Mouse (Mus musculus) gonadal fat pad, adult 2 months (tissue): ENCODE results near the gene Ramp3. TPM values are rescaled to one million over a fixed set of nuclear protein-coding genes. Genes with fewer than 3 reads are reported as not detected.

ENCODE experiments used
- DNase-seq: peaks from one replicate; pipeline ENCODE4 v3.0.0-alpha.2; 2012; ENCODE audit warnings: low read depth
- polyA plus RNA-seq: library from polyadenylated mRNA; depleted of rRNA; stranded (reverse); fragments of >200 nt; gene quantifications from 2 replicates; pipeline ENCODE4 v1.2.3, GENCODE M21; 2012

Gene Ramp3
- polyA plus RNA-seq, 1 experiment = 164 TPM

GRCm38 (mm10) chr11:6670826-6671225, 12.5 kb downstream of the Ramp3 start:
- DNase-seq = no peak

DNA sequence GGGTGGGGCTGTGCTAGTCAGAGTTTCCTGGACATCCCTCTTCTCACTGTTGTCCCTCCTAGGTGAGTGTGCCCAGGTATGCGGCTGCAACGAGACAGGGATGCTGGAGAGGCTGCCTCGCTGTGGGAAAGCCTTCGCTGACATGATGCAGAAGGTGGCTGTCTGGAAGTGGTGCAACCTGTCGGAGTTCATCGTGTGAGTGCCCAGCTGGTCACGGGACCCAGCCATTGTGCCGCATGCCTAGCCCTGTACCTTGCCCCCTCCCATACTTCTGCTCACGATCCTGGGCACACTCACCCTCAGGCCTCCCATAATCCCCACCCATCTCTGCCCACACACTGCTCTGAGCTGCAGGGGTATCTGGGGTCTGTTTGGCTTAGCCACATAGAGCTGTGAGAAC, 16.4 kb downstream of the Ramp3 start:
- DNase-seq = no peak

GRCm38 (mm10) chr11:6675402-6675801, 17.1 kb downstream of the Ramp3 start:
- DNase-seq = no peak

DNA sequence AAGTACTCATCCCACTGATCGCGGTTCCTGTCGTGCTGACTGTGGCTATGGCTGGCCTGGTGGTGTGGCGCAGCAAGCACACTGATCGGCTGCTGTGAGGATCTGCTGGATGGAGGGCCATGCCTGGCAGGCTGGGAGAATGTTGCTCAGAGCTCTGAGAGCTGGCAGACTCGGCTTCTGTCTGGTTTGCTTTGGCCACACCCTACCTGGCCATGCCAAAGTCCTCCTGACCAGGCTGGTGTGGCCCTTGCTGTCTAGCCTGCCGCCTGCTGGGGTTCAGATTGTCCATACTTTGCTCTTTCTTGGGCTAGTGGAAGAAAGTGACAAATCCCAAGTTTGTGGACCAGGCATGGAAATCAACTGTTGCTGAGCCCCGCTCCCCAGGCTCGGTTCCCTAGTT, 18.3 kb downstream of the Ramp3 start:
- DNase-seq = no peak

GRCm38 (mm10) chr11:6677530-6677929, 19.2 kb downstream of the Ramp3 start:
- no peak for DNase-seq

GRCm38 (mm10) chr11:6679694-6680396, 21.5 kb downstream of the Ramp3 start:
- no peak for DNase-seq

DNA sequence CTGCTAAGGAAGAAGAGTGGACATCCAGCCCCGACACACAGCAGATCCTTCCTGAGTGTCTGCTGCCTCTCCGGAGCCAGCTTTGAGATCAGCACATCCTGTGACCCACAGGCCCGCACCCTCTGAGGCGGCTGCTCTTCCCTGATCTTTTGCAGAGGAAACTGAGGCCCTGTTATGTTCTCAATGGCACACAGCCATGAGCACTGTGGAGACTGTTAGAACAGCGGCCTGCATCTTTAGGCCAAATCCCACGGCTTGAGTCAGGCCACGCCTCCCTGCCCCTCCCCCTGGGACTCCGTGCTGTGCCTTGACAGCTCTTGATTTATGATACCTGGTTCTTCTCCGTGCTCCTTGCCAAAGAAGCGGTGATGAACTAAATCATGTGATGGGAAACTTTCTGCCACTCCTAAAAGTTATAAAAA, 22.1 kb downstream of the Ramp3 start:
- no peak for DNase-seq

- DNase-seq = no peak
These were observed 26.4 kb downstream of the Ramp3 start for GRCm38 (mm10) chr11:6684741-6685140.

DNA sequence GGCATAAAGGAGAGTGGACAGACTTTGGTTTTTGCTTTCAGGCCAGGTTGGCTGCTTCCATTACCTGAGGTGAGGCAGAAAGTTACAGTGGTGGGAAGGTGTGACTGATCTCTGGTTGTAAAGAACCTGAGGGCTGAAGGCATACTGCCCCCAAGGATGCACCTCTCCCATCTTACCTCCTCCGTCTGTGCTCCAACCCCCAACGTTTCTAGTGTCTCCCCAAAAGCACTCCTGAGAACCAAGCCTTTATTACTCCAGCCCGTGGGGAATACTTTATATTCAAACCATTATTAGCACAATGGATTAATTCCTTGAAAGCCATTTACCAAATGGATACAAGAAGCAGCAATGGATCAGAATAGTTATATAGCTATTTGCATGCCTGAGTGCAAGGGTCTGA, 30.6 kb downstream of the Ramp3 start:
- DNase-seq = no peak

DNA sequence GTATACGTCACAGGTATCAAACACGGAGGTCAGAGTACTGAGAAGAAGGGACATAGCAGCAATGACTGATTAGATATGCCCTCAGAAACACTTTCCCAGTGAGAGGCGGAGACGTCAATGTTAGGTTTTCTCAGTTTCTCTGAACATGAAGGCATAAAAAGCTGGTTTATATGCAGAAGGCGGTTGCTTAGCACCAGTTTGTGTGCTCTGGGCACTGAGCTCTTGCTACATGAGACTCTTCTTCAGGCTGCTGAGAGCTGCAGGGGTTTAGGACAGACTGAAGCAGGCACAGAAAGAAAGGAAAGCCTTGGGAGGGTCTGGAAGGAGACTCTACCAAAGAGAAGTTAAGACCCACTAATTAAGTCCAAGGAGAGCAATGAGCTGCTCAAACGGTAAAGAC, 34.0 kb downstream of the Ramp3 start:
- no peak for DNase-seq

DNA sequence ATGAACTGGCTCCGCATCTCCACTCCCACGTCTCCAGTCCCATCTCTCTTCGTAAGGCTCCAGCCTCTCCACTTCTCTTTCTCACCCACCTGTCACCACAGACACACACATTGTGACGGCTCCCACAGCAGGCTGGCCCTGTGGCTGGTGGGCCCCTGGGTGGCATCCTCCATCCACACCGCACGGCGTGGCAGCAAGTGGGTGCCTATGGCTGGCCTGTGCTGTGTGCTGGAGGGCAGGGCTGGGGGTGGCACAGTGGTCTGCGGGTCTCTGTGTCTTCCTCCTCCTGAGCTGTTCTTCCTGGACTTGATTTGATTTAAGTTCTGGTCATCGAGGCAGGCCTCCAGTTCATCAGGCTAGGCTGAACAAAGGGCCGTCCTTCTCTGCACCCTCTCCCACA, 35.8 kb downstream of the Ramp3 start:
- DNase-seq = no peak

GRCm38 (mm10) chr11:6695176-6695575, 36.9 kb downstream of the Ramp3 start:
- no peak for DNase-seq

GRCm38 (mm10) chr11:6696551-6696950, 38.2 kb downstream of the Ramp3 start:
- DNase-seq = no peak

- no peak for DNase-seq
These were observed 39.4 kb downstream of the Ramp3 start for GRCm38 (mm10) chr11:6697751-6698150.

DNA sequence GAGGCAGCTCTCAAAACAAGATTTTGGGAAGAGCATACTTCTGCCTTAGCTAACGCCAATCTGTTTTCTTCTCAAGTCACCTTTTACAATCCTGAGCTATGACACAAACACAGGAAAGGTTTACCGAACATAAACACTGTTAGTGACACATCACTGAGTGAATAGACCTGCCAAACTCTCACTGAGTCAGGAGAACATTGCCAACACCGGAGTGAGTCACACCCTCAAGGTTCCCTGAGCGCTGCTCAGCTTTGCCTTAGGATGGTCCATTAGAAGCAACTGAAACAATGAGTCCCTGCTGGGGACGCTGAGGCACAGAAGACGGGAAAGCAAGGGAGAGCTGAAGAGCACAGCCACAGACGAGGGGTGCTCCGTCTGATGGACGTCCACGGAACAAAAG, 40.0 kb downstream of the Ramp3 start:
- DNase-seq = no peak

- DNase-seq = no peak
These were observed 43.9 kb downstream of the Ramp3 start for GRCm38 (mm10) chr11:6702258-6702657.

GRCm38 (mm10) chr11:6704851-6705250, 46.5 kb downstream of the Ramp3 start:
- DNase-seq = no peak

GRCm38 (mm10) chr11:6705516-6705915, 47.2 kb downstream of the Ramp3 start:
- DNase-seq = no peak

DNA sequence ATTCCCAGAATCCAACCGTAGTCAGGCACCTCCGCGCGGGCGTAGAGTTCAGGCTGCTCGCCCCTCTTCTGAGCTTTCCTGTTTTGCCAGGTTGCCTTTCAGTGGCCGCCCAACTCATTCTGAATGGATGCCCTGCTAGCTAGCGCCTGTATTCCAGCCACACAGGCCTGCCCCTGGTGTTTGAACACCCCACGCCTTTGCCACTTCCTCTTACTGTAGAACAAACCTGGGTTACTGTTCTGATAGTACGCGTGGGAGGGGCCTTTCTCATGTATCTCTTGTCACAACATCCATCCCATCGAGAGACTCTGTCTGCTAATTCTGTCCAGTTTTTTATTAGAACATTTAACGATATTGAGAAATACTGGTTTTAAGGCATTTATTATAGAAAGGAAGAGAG, 48.5 kb downstream of the Ramp3 start:
- DNase-seq = no peak

DNA sequence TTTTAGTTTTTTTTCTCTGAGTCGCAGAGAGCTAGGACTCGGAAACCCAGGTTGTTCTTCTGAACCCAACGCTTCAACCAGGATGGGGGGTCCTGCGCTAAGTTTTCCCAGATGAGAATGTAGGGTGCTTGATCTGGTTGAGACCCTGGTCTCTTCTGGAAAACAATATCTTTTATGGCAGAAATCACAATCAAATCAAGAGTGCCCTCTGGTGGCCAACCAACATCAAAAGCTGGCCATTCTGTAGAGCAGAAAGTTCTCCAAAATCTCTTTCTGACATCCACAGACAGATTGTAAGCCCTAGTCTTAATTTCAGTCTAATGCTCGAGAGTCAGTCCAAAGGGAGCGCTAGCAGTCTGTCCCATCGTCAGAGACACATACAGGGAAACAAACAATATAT, 50.1 kb downstream of the Ramp3 start:
- no peak for DNase-seq

- no peak for DNase-seq
These were observed 52.1 kb downstream of the Ramp3 start for GRCm38 (mm10) chr11:6710409-6710808.

DNA sequence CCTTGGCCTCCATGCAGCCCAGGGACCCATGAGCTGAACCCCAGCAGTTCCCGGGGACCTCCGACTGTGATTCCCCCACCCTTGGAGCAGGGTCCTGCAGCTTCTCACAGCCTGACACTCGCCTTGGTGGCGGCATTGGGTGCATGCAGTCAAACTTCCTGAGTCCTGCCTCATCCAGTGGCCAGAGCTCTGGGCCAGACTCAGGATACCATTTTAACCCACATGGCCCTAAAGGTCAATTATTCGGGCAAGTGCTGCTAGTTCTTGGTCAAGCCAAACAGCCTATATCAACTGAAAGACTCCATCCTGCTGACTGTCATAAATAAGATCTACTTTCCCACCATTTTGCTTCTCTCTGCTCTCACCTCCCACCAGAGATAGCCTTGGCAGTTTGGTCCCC, 62.4 kb downstream of the Ramp3 start:
- DNase-seq = no peak

DNA sequence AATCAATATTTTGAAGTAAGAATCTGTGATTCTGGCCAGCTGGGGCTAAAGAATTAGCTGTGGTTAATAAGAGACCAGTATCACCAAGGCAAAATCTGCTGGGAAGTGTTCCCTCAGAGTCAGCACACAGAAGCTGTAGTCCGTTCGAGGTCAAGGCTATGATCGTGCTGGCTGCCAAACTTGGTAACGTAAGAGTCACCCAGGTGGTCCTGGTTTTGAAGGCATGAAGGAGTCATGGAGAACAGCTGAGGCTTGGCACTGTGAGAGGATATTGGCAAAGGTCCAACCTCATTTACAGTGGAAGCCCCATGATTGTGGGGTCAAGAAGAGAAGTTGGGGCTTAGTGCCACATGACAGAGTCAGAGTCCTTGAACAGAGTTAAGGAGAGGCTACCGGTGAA, 68.6 kb downstream of the Ramp3 start:
- no peak for DNase-seq
